Comparison of ENCODE assay signal across 17 mouse cellular contexts in the genomic region with DNA sequence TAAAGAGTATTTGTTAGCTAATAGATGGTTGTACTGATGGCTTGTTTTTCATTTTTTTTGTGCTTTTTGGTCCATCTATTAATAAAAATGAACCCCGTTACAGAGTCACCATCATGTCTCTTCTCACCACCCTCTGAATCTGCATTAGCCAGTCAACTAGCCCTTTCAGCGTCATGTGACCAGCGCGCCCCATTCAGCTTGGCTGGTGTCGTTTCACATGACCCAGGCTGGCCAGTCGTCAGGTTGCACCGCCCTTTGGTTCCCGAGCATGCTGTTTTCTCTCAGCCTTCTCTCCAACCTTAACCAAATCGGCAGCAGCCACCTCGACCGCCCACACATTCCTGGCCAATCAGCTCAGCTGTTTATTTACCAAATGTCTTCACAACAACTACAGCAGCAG. TPM values are rescaled to one million over a fixed set of nuclear protein-coding genes. Genes with fewer than 3 reads are reported as not detected.
DNase-seq lines count a peak whose midpoint lies in the region; ATAC-seq and TF ChIP-seq lines count a peak whose summit lies in the region.
"Had no signal": no experiment of that assay in that cellular context is flagged by ENCODE, and none has a peak within 500 bp of the region (broad histone marks: within the 10 kb centered on the region; RNA-seq: fewer than 3 reads in every experiment).

No protein-coding gene starts in this region.

- no peak for TF ChIP-seq EP300 in ES-Bruce4 (IDR thresholded peaks at IDR 0.05; ENCODE audit: insufficient read depth, low read depth, low read length)

- no peak overlapping the region for H3K27ac ChIP-seq in kidney, postnatal 0 days
- H3K27ac ChIP-seq in kidney, embryonic 15.5 days: no peak overlapping the region
- no peak overlapping the region for H3K27ac ChIP-seq in ES-Bruce4 (ENCODE audit: insufficient read depth, low read length)
- H3K27ac ChIP-seq: embryonic facial prominence, embryonic 15.5 days; left cerebral cortex, adult 2 months; midbrain, embryonic 15.5 days; neural tube, embryonic 13.5 days had no signal

- TF ChIP-seq POLR2A in ES-Bruce4 (IDR thresholded peaks at IDR 0.05; ENCODE audit: insufficient read depth, low read length): no peak

- H3K4me2 ChIP-seq in kidney, postnatal 0 days (ENCODE audit: low read length): no peak overlapping the region
- H3K4me2 ChIP-seq in kidney, embryonic 15.5 days: no peak overlapping the region
- H3K4me2 ChIP-seq: embryonic facial prominence, embryonic 15.5 days; midbrain, embryonic 15.5 days; neural tube, embryonic 13.5 days had no signal

- H3K9ac ChIP-seq in kidney, postnatal 0 days (ENCODE audit: low read depth, low read length): no peak overlapping the region
- H3K9ac ChIP-seq in kidney, embryonic 15.5 days: no peak overlapping the region
- H3K9ac ChIP-seq in ES-Bruce4 (ENCODE audit: low read depth, poor library complexity, severe bottlenecking): no peak overlapping the region
- H3K9ac ChIP-seq: embryonic facial prominence, embryonic 15.5 days; forebrain, postnatal 0 days; midbrain, embryonic 15.5 days; neural tube, embryonic 13.5 days had no signal

- no peak for TF ChIP-seq CTCF in kidney, postnatal 0 days (IDR thresholded peaks at IDR 0.05; ENCODE audit: low read depth)
- no peak for TF ChIP-seq CTCF in ES-Bruce4 (IDR thresholded peaks at IDR 0.05; ENCODE audit: low read depth, low read length)

- peaks cover 45% of the 10 kb centered on the region for H3K36me3 ChIP-seq in kidney, postnatal 0 days (ENCODE audit: insufficient read depth, low read length)
- peaks cover 83% of the 10 kb centered on the region for H3K36me3 ChIP-seq in kidney, embryonic 15.5 days
- peaks cover 89% of the 10 kb centered on the region for H3K36me3 ChIP-seq in ES-Bruce4 (ENCODE audit: control insufficient read depth, insufficient read depth, low read length, poor library complexity, severe bottlenecking)

- no peaks in the 10 kb centered on the region for H3K4me1 ChIP-seq in kidney, postnatal 0 days (replicated peaks; ENCODE audit: insufficient read depth, low read length)
- peaks cover 37% of the 10 kb centered on the region for H3K4me1 ChIP-seq in kidney, embryonic 15.5 days
- no peaks in the 10 kb centered on the region for H3K4me1 ChIP-seq in ES-Bruce4 (ENCODE audit: control insufficient read depth, insufficient read depth, low read length)

- no peaks in the 10 kb centered on the region for H3K27me3 ChIP-seq in kidney, postnatal 0 days (ENCODE audit: insufficient read depth, low read length)
- no peaks in the 10 kb centered on the region for H3K27me3 ChIP-seq in kidney, embryonic 15.5 days
- no peaks in the 10 kb centered on the region for H3K27me3 ChIP-seq in ES-Bruce4 (ENCODE audit: control insufficient read depth, insufficient read depth, low read length, poor library complexity, severe bottlenecking)
- H3K27me3 ChIP-seq: embryonic facial prominence, embryonic 15.5 days; midbrain, embryonic 15.5 days; neural tube, embryonic 13.5 days; Patski had no signal

- 53% methylated on average over 11 of the region's 11 CpGs for WGBS in kidney, postnatal 0 days
- WGBS in kidney, embryonic 15.5 days: 66% methylated on average over 11 of the region's 11 CpGs

- H3K9me3 ChIP-seq in kidney, postnatal 0 days (replicated peaks; ENCODE audit: low read length): no peaks in the 10 kb centered on the region
- H3K9me3 ChIP-seq in kidney, embryonic 15.5 days (replicated peaks): no peaks in the 10 kb centered on the region
- no peaks in the 10 kb centered on the region for H3K9me3 ChIP-seq in ES-Bruce4 (replicated peaks; ENCODE audit: control insufficient read depth, insufficient read depth, low read length, poor library complexity, severe bottlenecking)
- H3K9me3 ChIP-seq: embryonic facial prominence, embryonic 15.5 days; midbrain, embryonic 15.5 days; neural tube, embryonic 13.5 days had no signal

- ATAC-seq in kidney, postnatal 0 days (replicated peaks; ENCODE audit: low FRiP score, low read depth): 0 out of 2 replicates have a peak, but pooled peaks have one; percentile 45
- ATAC-seq in kidney, embryonic 15.5 days (replicated peaks; ENCODE audit: low FRiP score): no peak
- no peak for ATAC-seq in erythroid progenitor cell, adult 5-6 weeks (replicated peaks; ENCODE audit: low FRiP score, poor library complexity, severe bottlenecking)
- no peak for ATAC-seq in cerebellum, adult (ENCODE audit: insufficient number of reproducible peaks, low FRiP score, low TSS enrichment)
- ATAC-seq: forebrain, postnatal 0 days; midbrain, embryonic 15.5 days; Patski had no signal

- H3K4me3 ChIP-seq in kidney, postnatal 0 days (replicated peaks; ENCODE audit: low read depth, low read length): no peak overlapping the region
- H3K4me3 ChIP-seq in kidney, embryonic 15.5 days (replicated peaks): no peak overlapping the region
- H3K4me3 ChIP-seq in ES-Bruce4 (ENCODE audit: low read depth, low read length): peak overlapping the region; percentile 7; the same call in 1 of the 2 replicates
- H3K4me3 ChIP-seq: embryonic facial prominence, embryonic 15.5 days; left cerebral cortex, adult 2 months; midbrain, embryonic 15.5 days; neural tube, embryonic 13.5 days had no signal

- peak; percentile 52 for DNase-seq in adrenal gland, postnatal 14 days
- DNase-seq in adrenal gland, adult 8-10 months: no peak
- DNase-seq in kidney, postnatal 0 days (ENCODE audit: low spot score): no peak
- DNase-seq in induced T-regulatory cell, adult 2 months (ENCODE audit: low read depth): peak; percentile 52
- DNase-seq: adrenal gland, postnatal 10 days; forebrain, postnatal 0 days; lung, postnatal 14 days; spleen, adult 18-20 months had no signal

RNA-seq across cellular contexts. Expression of gene Srsf3, which starts 6.9 kb away (rescaled TPM):
- 167 and 224 TPM in 2 replicates for total RNA-seq in adrenal gland, postnatal 14 days (2021)
- total RNA-seq in adrenal gland, adult 8-10 months (2022): 100 to 1,000 TPM in 3 of 4 experiments, 10 to 100 TPM in 1; 89.9 to 176 (median 144) TPM
- polyA plus RNA-seq in kidney, postnatal 0 days (2015; fragmentation: Nextera tagmentation; extraction: Ambion mirVana): 456 and 496 TPM in 2 replicates
- 605 and 671 TPM in 2 replicates for polyA plus RNA-seq in kidney, embryonic 15.5 days (2015; fragmentation: Nextera tagmentation; extraction: Ambion mirVana)
- 541 and 557 TPM in 2 replicates for polyA plus RNA-seq in ES-Bruce4 (2011; ENCODE audit: insufficient read depth, insufficient read length, low read depth, missing spikeins)
- 336 and 352 TPM in 2 replicates for total RNA-seq in erythroid progenitor cell, adult 5-6 weeks (2015; ENCODE audit: low replicate concordance)
- 441 and 499 TPM in 2 replicates for total RNA-seq in erythroid progenitor cell, adult 5-6 weeks (2017; ENCODE audit: low replicate concordance)

RNA-seq across cellular contexts. Expression of gene Stk38, which starts 31.6 kb away (rescaled TPM):
- 55.0 and 73.5 TPM in 2 replicates for total RNA-seq in adrenal gland, postnatal 14 days (2021)
- total RNA-seq in adrenal gland, adult 8-10 months (2022): 10 to 100 TPM; 57.3 to 84.7 (median 68.7) TPM
- polyA plus RNA-seq in kidney, postnatal 0 days (2015; fragmentation: Nextera tagmentation; extraction: Ambion mirVana): 58.8 and 66.9 TPM in 2 replicates
- 98.5 and 105 TPM in 2 replicates for polyA plus RNA-seq in kidney, embryonic 15.5 days (2015; fragmentation: Nextera tagmentation; extraction: Ambion mirVana)
- 171 TPM in 2 replicates for polyA plus RNA-seq in ES-Bruce4 (2011; ENCODE audit: insufficient read depth, insufficient read length, low read depth, missing spikeins)
- total RNA-seq in erythroid progenitor cell, adult 5-6 weeks (2015; ENCODE audit: low replicate concordance): 112 and 129 TPM in 2 replicates
- total RNA-seq in erythroid progenitor cell, adult 5-6 weeks (2017; ENCODE audit: low replicate concordance): 111 and 134 TPM in 2 replicates

RNA-seq across cellular contexts. Expression of gene Cdkn1a, which starts 51.4 kb away (rescaled TPM):
- 126 and 202 TPM in 2 replicates for total RNA-seq in adrenal gland, postnatal 14 days (2021)
- total RNA-seq in adrenal gland, adult 8-10 months (2022): 10 to 100 TPM; 17.3 to 29.4 (median 24.6) TPM
- polyA plus RNA-seq in kidney, postnatal 0 days (2015; fragmentation: Nextera tagmentation; extraction: Ambion mirVana): 125 and 136 TPM in 2 replicates
- polyA plus RNA-seq in kidney, embryonic 15.5 days (2015; fragmentation: Nextera tagmentation; extraction: Ambion mirVana): 62.2 and 79.3 TPM in 2 replicates
- polyA plus RNA-seq in ES-Bruce4 (2011; ENCODE audit: insufficient read depth, insufficient read length, low read depth, missing spikeins): 171 and 178 TPM in 2 replicates
- total RNA-seq in erythroid progenitor cell, adult 5-6 weeks (2015; ENCODE audit: low replicate concordance): 0.84 and 2.5 TPM in 2 replicates
- total RNA-seq in erythroid progenitor cell, adult 5-6 weeks (2017; ENCODE audit: low replicate concordance): 2.3 TPM in 1 of 2 replicates, not detected in the other

Comparison
In these comparisons a context has a peak if more than half of its experiments do, and no peak if none do; other contexts are left out.
1. DNase-seq: peak in adrenal gland, postnatal 14 days (single experiment) and induced T-regulatory cell, adult 2 months (single experiment); none in adrenal gland, adult 8-10 months (single experiment) and kidney, postnatal 0 days (single experiment).
2. RNA of gene Cdkn1a, which starts 51.4 kb away (total RNA-seq): 126 to 202 TPM in adrenal gland, postnatal 14 days and 17.3 to 29.4 TPM in adrenal gland, adult 8-10 months; 0.84 to 2.5 TPM in erythroid progenitor cell, adult 5-6 weeks; every median in the first group is over 4 times any median in the second.